Mouse (Mus musculus): ENCODE results near the gene Igsf21. TPM values are rescaled to one million over a fixed set of nuclear protein-coding genes. Genes with fewer than 3 reads are reported as not detected.
A peak's percentile ranks its signal among the peaks of the same experiment; 100 is the strongest.

Gene Igsf21
- polyA plus RNA-seq, 1 experiment from 2014 or later: 55.7 TPM

GRCm38 (mm10) chr4:140104795-140105194, 141.8 kb downstream of the Igsf21 start:
- Histone ChIP-seq H3K27ac (replicated peaks) (peak overlapping the region; percentile 85), H3K4me1 (replicated peaks) (peaks cover 73% of the 10 kb centered on the region), H3K9me3 (no peaks in the 10 kb centered on the region), H3K27me3 (peaks cover 17% of the 10 kb centered on the region), H3K9ac (no peak overlapping the region), H3K4me2 (no peak overlapping the region), H3K4me3 (no peak overlapping the region), H3K36me3 (no peaks in the 10 kb centered on the region)
- WGBS: 18% methylated on average over 6 of the region's 6 CpGs
- no peak for ATAC-seq (ENCODE audit: low read depth)

- peak; percentile 62 for ATAC-seq (ENCODE audit: low read depth)
- Histone ChIP-seq H3K4me2 (peak overlapping the region; percentile 48), H3K9ac (peak overlapping the region; percentile 28; the same call in 1 of the 2 replicates), H3K4me1 (replicated peaks) (peaks cover 66% of the 10 kb centered on the region), H3K27ac (replicated peaks) (peak overlapping the region; percentile 85), H3K9me3 (no peaks in the 10 kb centered on the region), H3K4me3 (peak overlapping the region; percentile 9; the same call in 1 of the 2 replicates), H3K27me3 (peaks cover 10% of the 10 kb centered on the region), H3K36me3 (no peaks in the 10 kb centered on the region)
- WGBS: 2% methylated on average over 28 of the region's 28 CpGs
Observed at GRCm38 (mm10) chr4:140103341-140104027, 143.1 kb downstream of the Igsf21 start.

- H3K4me1 ChIP-seq (replicated peaks): peaks cover 61% of the 10 kb centered on the region
- WGBS: 5% methylated on average over 11 of the region's 11 CpGs
- H3K27ac ChIP-seq (replicated peaks): peak overlapping the region; percentile 85
Observed at GRCm38 (mm10) chr4:140102581-140103200, 143.9 kb downstream of the Igsf21 start.

GRCm38 (mm10) chr4:140101106-140101505, 145.5 kb downstream of the Igsf21 start:
- no peaks in the 10 kb centered on the region for H3K36me3 ChIP-seq
- H3K9ac ChIP-seq: no peak overlapping the region
- no peak overlapping the region for H3K27ac ChIP-seq (replicated peaks)
- no peak overlapping the region for H3K4me3 ChIP-seq
- peaks cover 57% of the 10 kb centered on the region for H3K4me1 ChIP-seq (replicated peaks)
- WGBS: 80% methylated on average over 5 of the region's 5 CpGs
- H3K27me3 ChIP-seq: no peaks in the 10 kb centered on the region
- H3K4me2 ChIP-seq: no peak overlapping the region
- H3K9me3 ChIP-seq: no peaks in the 10 kb centered on the region
- ATAC-seq (ENCODE audit: low read depth): no peak

More at GRCm38 (mm10) chr4:140102581-140103200, 143.9 kb downstream of the Igsf21 start:
- Histone ChIP-seq H3K4me2 (peak overlapping the region; percentile 48; the same call in 1 of the 2 replicates), H3K9me3 (no peaks in the 10 kb centered on the region), H3K27me3 (peaks cover 4% of the 10 kb centered on the region; the same call in 1 of the 2 replicates), H3K9ac (no peak overlapping the region), H3K4me3 (no peak overlapping the region), H3K36me3 (no peaks in the 10 kb centered on the region)
- no peak for ATAC-seq (ENCODE audit: low read depth)

GRCm38 (mm10) chr4:140100141-140100540, 146.4 kb downstream of the Igsf21 start:
- Histone ChIP-seq H3K9me3 (no peaks in the 10 kb centered on the region), H3K4me3 (no peak overlapping the region), H3K9ac (no peak overlapping the region), H3K36me3 (no peaks in the 10 kb centered on the region), H3K27me3 (no peaks in the 10 kb centered on the region), H3K4me2 (no peak overlapping the region), H3K27ac (replicated peaks) (peak overlapping the region; percentile 67), H3K4me1 (replicated peaks) (peaks cover 62% of the 10 kb centered on the region)
- no peak for ATAC-seq (ENCODE audit: low read depth)
- 19% methylated on average over 1 of the region's 1 CpGs for WGBS

GRCm38 (mm10) chr4:140096283-140096682, 150.3 kb downstream of the Igsf21 start:
- ATAC-seq (ENCODE audit: low read depth): no peak
- Histone ChIP-seq H3K4me3 (no peak overlapping the region), H3K9ac (no peak overlapping the region), H3K36me3 (no peaks in the 10 kb centered on the region), H3K4me2 (no peak overlapping the region), H3K4me1 (replicated peaks) (peaks cover 40% of the 10 kb centered on the region), H3K27me3 (no peaks in the 10 kb centered on the region), H3K27ac (replicated peaks) (no peak overlapping the region), H3K9me3 (no peaks in the 10 kb centered on the region)
- WGBS: 39% methylated on average over 2 of the region's 2 CpGs

- H3K27me3 ChIP-seq: no peaks in the 10 kb centered on the region
- no peaks in the 10 kb centered on the region for H3K36me3 ChIP-seq
- ATAC-seq (ENCODE audit: low read depth): peak; percentile 32; the same call in 1 of the 2 replicates
- peak overlapping the region; percentile 22; the same call in 1 of the 2 replicates for H3K9ac ChIP-seq
- peak overlapping the region; percentile 54 for H3K27ac ChIP-seq (replicated peaks)
- H3K4me3 ChIP-seq: no peak overlapping the region
- no peak overlapping the region for H3K4me2 ChIP-seq
- H3K4me1 ChIP-seq (replicated peaks): peaks cover 30% of the 10 kb centered on the region
- WGBS: 32% methylated on average over 2 of the region's 2 CpGs
- H3K9me3 ChIP-seq: no peaks in the 10 kb centered on the region
Observed at GRCm38 (mm10) chr4:140094835-140095234, 151.7 kb downstream of the Igsf21 start.

- H3K9me3 ChIP-seq: no peaks in the 10 kb centered on the region
- no peak for ATAC-seq (ENCODE audit: low read depth)
- H3K4me1 ChIP-seq (replicated peaks): peaks cover 23% of the 10 kb centered on the region
- WGBS: 69% methylated on average over 11 of the region's 11 CpGs
- H3K27ac ChIP-seq (replicated peaks): no peak overlapping the region
- H3K36me3 ChIP-seq: no peaks in the 10 kb centered on the region
- no peak overlapping the region for H3K4me3 ChIP-seq
- H3K9ac ChIP-seq: no peak overlapping the region
- no peaks in the 10 kb centered on the region for H3K27me3 ChIP-seq
- no peak overlapping the region for H3K4me2 ChIP-seq
Observed at GRCm38 (mm10) chr4:140092367-140092766, 154.2 kb downstream of the Igsf21 start.

- ATAC-seq (ENCODE audit: low read depth): no peak
- no peak overlapping the region for H3K4me3 ChIP-seq
- H3K27me3 ChIP-seq: no peaks in the 10 kb centered on the region
- H3K9ac ChIP-seq: no peak overlapping the region
- peaks cover 23% of the 10 kb centered on the region for H3K4me1 ChIP-seq (replicated peaks)
- H3K36me3 ChIP-seq: no peaks in the 10 kb centered on the region
- no peaks in the 10 kb centered on the region for H3K9me3 ChIP-seq
- H3K4me2 ChIP-seq: no peak overlapping the region
- 61% methylated on average over 3 of the region's 3 CpGs for WGBS
- no peak overlapping the region for H3K27ac ChIP-seq (replicated peaks)
Observed at GRCm38 (mm10) chr4:140091693-140092092, 154.9 kb downstream of the Igsf21 start.

GRCm38 (mm10) chr4:140089676-140090075, 156.9 kb downstream of the Igsf21 start:
- WGBS: 85% methylated on average over 4 of the region's 4 CpGs
- peaks cover 14% of the 10 kb centered on the region for H3K4me1 ChIP-seq (replicated peaks)
- no peak for ATAC-seq (ENCODE audit: low read depth)
- no peak overlapping the region for H3K4me3 ChIP-seq
- H3K9ac ChIP-seq: no peak overlapping the region
- H3K27ac ChIP-seq (replicated peaks): no peak overlapping the region
- H3K27me3 ChIP-seq: no peaks in the 10 kb centered on the region
- no peaks in the 10 kb centered on the region for H3K9me3 ChIP-seq
- H3K36me3 ChIP-seq: no peaks in the 10 kb centered on the region
- H3K4me2 ChIP-seq: no peak overlapping the region

- Histone ChIP-seq H3K4me3 (no peak overlapping the region), H3K4me2 (no peak overlapping the region), H3K27ac (replicated peaks) (no peak overlapping the region), H3K27me3 (no peaks in the 10 kb centered on the region), H3K4me1 (replicated peaks) (peaks cover 11% of the 10 kb centered on the region), H3K36me3 (no peaks in the 10 kb centered on the region), H3K9me3 (no peaks in the 10 kb centered on the region), H3K9ac (no peak overlapping the region)
- ATAC-seq (ENCODE audit: low read depth): no peak
- 85% methylated on average over 12 of the region's 12 CpGs for WGBS
Observed at GRCm38 (mm10) chr4:140088711-140089440, 157.7 kb downstream of the Igsf21 start.

- Histone ChIP-seq H3K36me3 (no peaks in the 10 kb centered on the region), H3K9ac (no peak overlapping the region), H3K27me3 (0 out of 2 replicates have a peak, but pooled peaks cover 2% of the 10 kb centered on the region), H3K4me1 (replicated peaks) (peaks cover 16% of the 10 kb centered on the region), H3K27ac (replicated peaks) (no peak overlapping the region), H3K4me2 (no peak overlapping the region), H3K4me3 (no peak overlapping the region), H3K9me3 (no peaks in the 10 kb centered on the region)
- WGBS: 63% methylated on average over 7 of the region's 7 CpGs
- ATAC-seq (ENCODE audit: low read depth): no peak
Observed at GRCm38 (mm10) chr4:140086192-140086591, 160.4 kb downstream of the Igsf21 start.
